Mouse (Mus musculus) bone marrow macrophage, adult 2 months (primary cell): ENCODE results near the gene Flrt3.

Source experiments
- CTCF ChIP-seq: IDR thresholded peaks from 2 replicates; pipeline ENCODE4 v1.5.1; 2012; ENCODE audit warnings: low read depth, mild to moderate bottlenecking, low read length, moderate library complexity
- POLR2A ChIP-seq: IDR thresholded peaks from 2 replicates; pipeline ENCODE4 v1.6.1; 2012; ENCODE audit warnings: mild to moderate bottlenecking, low read depth, low read length, borderline replicate concordance

- TF ChIP-seq POLR2A (no peak), CTCF (no peak)
These were observed 3.8 kb downstream of the Flrt3 start for GRCm38 (mm10) chr2:140667261-140668047.
